Mouse (Mus musculus) adrenal gland, postnatal 14 days (tissue): ENCODE measurements around the gene Ros1. TPM values are rescaled to one million over a fixed set of nuclear protein-coding genes. Genes with fewer than 3 reads are reported as not detected.

Source experiments
- DNase-seq: peaks from one replicate; pipeline ENCODE4 v3.0.0; 2021; ENCODE audit warnings: mixed read lengths
- microRNA-seq, 2 experiments: library from miRNA; unstranded; fragments of <30 nt; microRNA quantifications; one replicate each; pipeline ENCODE4 v1.2.0; 2021
- total RNA-seq: library from RNA; stranded (reverse); gene quantifications from 2 replicates; pipeline ENCODE4 v1.2.3, GENCODE M21; 2021

Gene Ros1
- total RNA-seq, 1 experiment from 2014 or later = not detected

GRCm38 (mm10) chr10:52022413-52023212 is 172.4 kb downstream of the Ros1 start, which contains the start of gene Vgll2:
TSS of gene Vgll2 (plus strand) at chr10:52022502.
- DNase-seq = peak; percentile 49

GRCm38 (mm10) chr10:52021736-52022394 is 173.2 kb downstream of the Ros1 start:
- DNase-seq = no peak

GRCm38 (mm10) chr10:52021231-52021630 is 173.8 kb downstream of the Ros1 start:
- DNase-seq = no peak

- no peak for DNase-seq
Observed at GRCm38 (mm10) chr10:52018471-52018870, 176.6 kb downstream of the Ros1 start.

Small RNAs within 50 kb of the gene (microRNA-seq; reads per million reads assigned to microRNA genes)
- 0 reads per million in 2 experiments for gene Gm24084

Other genes with a start within 250 kb of the Ros1 start
- not detected in 2 replicates for gene Vgll2, start 172.7 kb downstream of the Ros1 start, total RNA-seq
- gene Dcbld1, start 38.4 kb upstream of the Ros1 start, total RNA-seq = 6.3 and 7.0 TPM in 2 replicates
- not detected in 2 replicates for gene Gm26741, start 163.5 kb upstream of the Ros1 start, total RNA-seq
- 23.9 and 26.1 TPM in 2 replicates for gene Gopc, start 186.9 kb upstream of the Ros1 start, total RNA-seq
- 0.22 and 0.26 TPM in 2 replicates for gene Nepn, start 193.7 kb upstream of the Ros1 start, total RNA-seq
- 46.4 and 51.4 TPM in 2 replicates for gene Nus1, start 222.3 kb upstream of the Ros1 start, total RNA-seq